Mouse (Mus musculus): ENCODE measurements around the gene Lrrc47.

Gene Lrrc47

GRCm38 (mm10) chr4:154011646-154012089 lies at the start of gene Lrrc47:
Gene Lrrc47 (plus strand): TSS chr4:154011731.
- DNase-seq (ENCODE audit: extremely low spot score, low read depth, low spot score): peak; percentile 53

GRCm38 (mm10) chr4:153962631-153963030 lies 48.9 kb upstream of the Lrrc47 start:
- DNase-seq (ENCODE audit: extremely low spot score, low read depth, low spot score): no peak

GRCm38 (mm10) chr4:153966651-153967050 lies 44.9 kb upstream of the Lrrc47 start:
- DNase-seq (ENCODE audit: extremely low spot score, low read depth, low spot score): no peak

- no peak for DNase-seq (ENCODE audit: extremely low spot score, low read depth, low spot score)
Observed at GRCm38 (mm10) chr4:153967556-153967955, 44.0 kb upstream of the Lrrc47 start.

GRCm38 (mm10) chr4:153968063-153968462 lies 43.5 kb upstream of the Lrrc47 start:
- no peak for DNase-seq (ENCODE audit: extremely low spot score, low read depth, low spot score)

GRCm38 (mm10) chr4:153974431-153975291 lies 36.9 kb upstream of the Lrrc47 start, which contains the start of the genes Dffb and Cep104:
Gene Dffb (minus strand): TSS chr4:153975126.
Gene Cep104 (plus strand): TSS chr4:153975194.
- peak; percentile 79 for DNase-seq (ENCODE audit: extremely low spot score, low read depth, low spot score)

GRCm38 (mm10) chr4:153975292-153975662 lies 36.3 kb upstream of the Lrrc47 start:
- DNase-seq (ENCODE audit: extremely low spot score, low read depth, low spot score): no peak

GRCm38 (mm10) chr4:153975768-153976167 lies 35.8 kb upstream of the Lrrc47 start:
- DNase-seq (ENCODE audit: extremely low spot score, low read depth, low spot score): no peak

- DNase-seq (ENCODE audit: extremely low spot score, low read depth, low spot score): no peak
Observed at GRCm38 (mm10) chr4:153979243-153979642, 32.3 kb upstream of the Lrrc47 start.

- no peak for DNase-seq (ENCODE audit: extremely low spot score, low read depth, low spot score)
Observed at GRCm38 (mm10) chr4:153980470-153980869, 31.1 kb upstream of the Lrrc47 start.

GRCm38 (mm10) chr4:153992715-153993114 lies 18.8 kb upstream of the Lrrc47 start:
- DNase-seq (ENCODE audit: extremely low spot score, low read depth, low spot score): no peak

- no peak for DNase-seq (ENCODE audit: extremely low spot score, low read depth, low spot score)
Observed at GRCm38 (mm10) chr4:153993505-153993904, 18.0 kb upstream of the Lrrc47 start.

- no peak for DNase-seq (ENCODE audit: extremely low spot score, low read depth, low spot score)
Observed at GRCm38 (mm10) chr4:154005488-154005887, 6.0 kb upstream of the Lrrc47 start.

- DNase-seq (ENCODE audit: extremely low spot score, low read depth, low spot score): no peak
Observed at GRCm38 (mm10) chr4:154006264-154006663, 5.3 kb upstream of the Lrrc47 start.

GRCm38 (mm10) chr4:154007759-154008158 lies 3.8 kb upstream of the Lrrc47 start:
- DNase-seq (ENCODE audit: extremely low spot score, low read depth, low spot score): no peak

- DNase-seq (ENCODE audit: extremely low spot score, low read depth, low spot score): peak; percentile 24
Observed at GRCm38 (mm10) chr4:154010907-154011645, 455 bp upstream of the Lrrc47 start.

GRCm38 (mm10) chr4:154012132-154012882 lies 776 bp downstream of the Lrrc47 start:
- no peak for DNase-seq (ENCODE audit: extremely low spot score, low read depth, low spot score)

GRCm38 (mm10) chr4:154015476-154015875 lies 3.9 kb downstream of the Lrrc47 start:
- no peak for DNase-seq (ENCODE audit: extremely low spot score, low read depth, low spot score)

- DNase-seq (ENCODE audit: extremely low spot score, low read depth, low spot score): no peak
Observed at GRCm38 (mm10) chr4:154019571-154019970, 8.0 kb downstream of the Lrrc47 start.

- DNase-seq (ENCODE audit: extremely low spot score, low read depth, low spot score): no peak
Observed at GRCm38 (mm10) chr4:154021432-154021831, 9.9 kb downstream of the Lrrc47 start.

- DNase-seq (ENCODE audit: extremely low spot score, low read depth, low spot score): no peak
Observed at GRCm38 (mm10) chr4:154022407-154022806, 10.9 kb downstream of the Lrrc47 start.

Measured in hindlimb bud, embryonic 11.5 days (tissue).